Mouse (Mus musculus): ENCODE measurements around the gene Ppp1r35. TPM values are rescaled to one million over a fixed set of nuclear protein-coding genes. Genes with fewer than 3 reads are reported as not detected.

Gene Ppp1r35
- total RNA-seq, 1 experiment from 2014 or later: 61.5 TPM

- no peak for ATAC-seq (replicated peaks in 1 of 2; ENCODE audit: insufficient read depth in 1 of 2, low FRiP score in 2 of 2, low TSS enrichment in 1 of 2, low read depth in 1 of 2, poor library complexity in 2 of 2, severe bottlenecking in 2 of 2)
Observed at GRCm38 (mm10) chr5:137772755-137773154, 5.9 kb upstream of the Ppp1r35 start.

GRCm38 (mm10) chr5:137775587-137776290 lies 2.9 kb upstream of the Ppp1r35 start:
- ATAC-seq (replicated peaks in 1 of 2; ENCODE audit: insufficient read depth in 1 of 2, low FRiP score in 2 of 2, low TSS enrichment in 1 of 2, low read depth in 1 of 2, poor library complexity in 2 of 2, severe bottlenecking in 2 of 2): no peak

- ATAC-seq (replicated peaks in 1 of 2; ENCODE audit: insufficient read depth in 1 of 2, low FRiP score in 2 of 2, low TSS enrichment in 1 of 2, low read depth in 1 of 2, poor library complexity in 2 of 2, severe bottlenecking in 2 of 2): peak; percentile 63 to 68
Observed at GRCm38 (mm10) chr5:137776408-137776918, 2.2 kb upstream of the Ppp1r35 start.

- no peak for ATAC-seq (replicated peaks in 1 of 2; ENCODE audit: insufficient read depth in 1 of 2, low FRiP score in 2 of 2, low TSS enrichment in 1 of 2, low read depth in 1 of 2, poor library complexity in 2 of 2, severe bottlenecking in 2 of 2)
Observed at GRCm38 (mm10) chr5:137777267-137777845, 1.3 kb upstream of the Ppp1r35 start.

DNA sequence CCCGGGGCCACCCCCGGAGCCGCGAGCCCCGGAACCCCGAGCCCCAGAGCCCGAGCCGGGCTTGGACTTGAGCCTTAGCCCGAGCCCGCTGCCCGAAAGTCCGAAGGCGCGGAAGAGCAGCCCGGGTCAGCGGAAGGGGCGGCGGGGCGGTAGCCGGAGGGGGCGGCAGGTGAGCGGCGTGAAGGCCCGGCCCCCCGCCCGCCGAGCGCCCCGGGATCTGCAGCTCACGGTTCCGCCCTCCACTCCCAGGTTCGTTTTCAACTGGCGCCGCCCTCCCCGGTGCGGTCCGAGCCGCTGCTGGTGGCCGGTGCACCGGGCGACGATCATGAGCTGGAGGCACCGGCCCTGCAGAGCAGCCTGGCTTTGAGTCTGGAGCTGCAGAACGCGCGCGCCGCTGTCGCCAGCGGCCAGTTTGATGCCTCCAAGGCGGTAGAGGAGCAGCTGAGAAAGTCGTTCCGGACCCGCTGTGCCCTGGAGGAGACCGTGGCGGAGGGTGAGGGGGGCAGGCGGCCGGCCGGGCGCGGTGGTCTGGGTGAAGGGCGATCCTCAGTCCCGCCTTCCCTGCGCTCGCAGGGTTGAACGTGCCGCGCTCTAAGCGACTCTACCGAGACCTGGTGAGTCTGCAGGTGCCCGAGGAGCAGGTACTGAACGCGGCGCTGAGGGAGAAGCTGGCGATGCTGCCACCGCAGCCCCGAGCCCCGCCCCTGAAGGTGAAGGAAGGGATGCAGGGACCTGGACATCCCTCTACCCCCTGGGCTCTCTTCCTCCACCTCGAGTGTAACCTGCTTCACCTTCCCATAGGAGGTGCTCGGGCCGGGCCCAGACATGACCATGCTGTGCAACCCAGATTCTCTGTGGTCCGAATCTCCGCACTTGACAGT lies 644 bp downstream of the Ppp1r35 start:
- no peak for ATAC-seq (replicated peaks in 1 of 2; ENCODE audit: insufficient read depth in 1 of 2, low FRiP score in 2 of 2, low TSS enrichment in 1 of 2, low read depth in 1 of 2, poor library complexity in 2 of 2, severe bottlenecking in 2 of 2)

- no peak for ATAC-seq (replicated peaks in 1 of 2; ENCODE audit: insufficient read depth in 1 of 2, low FRiP score in 2 of 2, low TSS enrichment in 1 of 2, low read depth in 1 of 2, poor library complexity in 2 of 2, severe bottlenecking in 2 of 2)
Observed at GRCm38 (mm10) chr5:137781661-137782060, 3.0 kb downstream of the Ppp1r35 start.

DNA sequence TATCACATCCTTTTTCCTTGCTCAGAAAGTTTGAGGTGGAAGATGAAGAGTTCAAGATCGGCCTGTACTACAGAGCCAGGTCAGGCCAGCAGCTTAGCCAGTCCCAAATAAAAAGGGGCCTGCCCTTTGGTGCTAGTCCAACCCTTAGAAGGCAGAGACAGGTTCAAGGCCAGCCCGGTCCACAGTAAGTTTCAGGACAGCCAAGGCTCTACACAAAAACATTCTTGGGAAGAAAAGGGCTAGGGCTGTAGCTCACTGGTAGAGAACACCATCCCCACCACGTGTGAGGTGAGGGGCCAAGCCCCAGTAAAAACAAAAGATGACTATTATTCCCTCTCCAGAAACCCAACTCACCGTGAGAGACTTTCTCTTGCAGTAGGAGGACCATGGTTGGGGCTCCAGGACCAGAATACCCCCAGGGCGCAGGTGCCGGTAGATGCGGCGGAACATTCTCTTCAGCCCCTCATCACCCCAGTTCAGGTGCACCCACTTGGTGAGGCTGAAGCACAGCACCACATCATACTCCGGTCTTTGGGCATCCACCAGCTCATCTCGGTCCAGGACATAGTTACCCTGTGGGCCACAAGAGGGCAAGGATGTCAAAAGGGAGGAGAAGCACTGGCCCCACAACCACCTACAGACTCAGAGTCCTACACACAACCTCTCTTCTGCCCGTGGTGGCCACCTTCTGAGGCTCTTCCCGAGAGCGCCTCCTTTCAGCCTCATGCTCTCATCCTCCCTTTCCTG lies 4.3 kb downstream of the Ppp1r35 start:
- ATAC-seq (replicated peaks in 1 of 2; ENCODE audit: insufficient read depth in 1 of 2, low FRiP score in 2 of 2, low TSS enrichment in 1 of 2, low read depth in 1 of 2, poor library complexity in 2 of 2, severe bottlenecking in 2 of 2): no peak

GRCm38 (mm10) chr5:137783901-137784540 lies 5.4 kb downstream of the Ppp1r35 start:
- no peak for ATAC-seq (replicated peaks in 1 of 2; ENCODE audit: insufficient read depth in 1 of 2, low FRiP score in 2 of 2, low TSS enrichment in 1 of 2, low read depth in 1 of 2, poor library complexity in 2 of 2, severe bottlenecking in 2 of 2)

- no peak for ATAC-seq (replicated peaks in 1 of 2; ENCODE audit: insufficient read depth in 1 of 2, low FRiP score in 2 of 2, low TSS enrichment in 1 of 2, low read depth in 1 of 2, poor library complexity in 2 of 2, severe bottlenecking in 2 of 2)
Observed at GRCm38 (mm10) chr5:137784546-137784945, 5.9 kb downstream of the Ppp1r35 start.

- ATAC-seq (replicated peaks in 1 of 2; ENCODE audit: insufficient read depth in 1 of 2, low FRiP score in 2 of 2, low TSS enrichment in 1 of 2, low read depth in 1 of 2, poor library complexity in 2 of 2, severe bottlenecking in 2 of 2): no peak
Observed at GRCm38 (mm10) chr5:137785164-137786031, 6.7 kb downstream of the Ppp1r35 start.

- ATAC-seq (replicated peaks in 1 of 2; ENCODE audit: insufficient read depth in 1 of 2, low FRiP score in 2 of 2, low TSS enrichment in 1 of 2, low read depth in 1 of 2, poor library complexity in 2 of 2, severe bottlenecking in 2 of 2): peak; percentile 74 to 77
Observed at GRCm38 (mm10) chr5:137786109-137786942, 7.7 kb downstream of the Ppp1r35 start.

DNA sequence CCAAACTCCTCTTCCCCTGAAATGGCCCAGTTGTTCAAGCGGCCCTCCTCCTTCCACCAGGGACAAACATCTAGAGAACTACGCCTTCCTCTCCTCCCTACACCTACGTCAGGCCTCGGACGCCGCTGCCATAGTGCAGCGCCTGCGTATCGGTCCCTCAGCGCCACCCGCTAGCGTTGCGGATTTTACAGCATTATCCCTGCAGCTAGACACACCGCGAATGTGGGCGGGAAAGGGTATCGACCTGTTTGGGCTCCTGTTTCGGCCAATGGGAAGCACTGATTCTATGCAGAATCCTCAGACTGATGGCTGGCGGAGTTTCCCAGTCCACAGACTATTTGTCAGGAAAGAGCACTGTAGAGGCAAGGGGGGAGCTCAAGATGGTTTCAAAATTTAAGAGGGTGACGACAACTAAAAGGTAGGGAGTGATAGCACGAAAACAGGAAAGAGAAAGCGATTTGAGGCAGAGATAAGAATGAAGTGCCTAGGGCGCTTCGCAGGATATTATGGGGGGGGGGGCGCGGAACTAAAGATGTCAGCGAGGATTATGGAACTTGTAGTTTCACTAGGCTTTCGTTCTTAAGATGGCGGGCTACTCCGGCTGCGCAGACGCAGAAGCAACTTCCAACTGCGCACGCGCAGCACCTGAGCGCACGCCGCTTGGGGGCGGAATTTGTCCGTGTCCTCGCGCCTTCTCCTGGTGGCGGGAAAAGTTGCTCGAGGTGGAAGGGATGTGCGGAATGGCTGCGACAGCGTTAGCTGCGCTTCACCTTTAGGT lies 8.7 kb downstream of the Ppp1r35 start, which contains the start of the genes Mepce and Zcwpw1:
Gene Mepce (minus strand): TSS at position 505 of the 778 bp plus-strand sequence.
Gene Zcwpw1 (plus strand): TSS at position 648 of the 778 bp plus-strand sequence.
- ATAC-seq (replicated peaks in 1 of 2; ENCODE audit: insufficient read depth in 1 of 2, low FRiP score in 2 of 2, low TSS enrichment in 1 of 2, low read depth in 1 of 2, poor library complexity in 2 of 2, severe bottlenecking in 2 of 2): peak; percentile 52 to 54

GRCm38 (mm10) chr5:137788171-137788570 lies 9.5 kb downstream of the Ppp1r35 start:
- ATAC-seq (replicated peaks in 1 of 2; ENCODE audit: insufficient read depth in 1 of 2, low FRiP score in 2 of 2, low TSS enrichment in 1 of 2, low read depth in 1 of 2, poor library complexity in 2 of 2, severe bottlenecking in 2 of 2): no peak

DNA sequence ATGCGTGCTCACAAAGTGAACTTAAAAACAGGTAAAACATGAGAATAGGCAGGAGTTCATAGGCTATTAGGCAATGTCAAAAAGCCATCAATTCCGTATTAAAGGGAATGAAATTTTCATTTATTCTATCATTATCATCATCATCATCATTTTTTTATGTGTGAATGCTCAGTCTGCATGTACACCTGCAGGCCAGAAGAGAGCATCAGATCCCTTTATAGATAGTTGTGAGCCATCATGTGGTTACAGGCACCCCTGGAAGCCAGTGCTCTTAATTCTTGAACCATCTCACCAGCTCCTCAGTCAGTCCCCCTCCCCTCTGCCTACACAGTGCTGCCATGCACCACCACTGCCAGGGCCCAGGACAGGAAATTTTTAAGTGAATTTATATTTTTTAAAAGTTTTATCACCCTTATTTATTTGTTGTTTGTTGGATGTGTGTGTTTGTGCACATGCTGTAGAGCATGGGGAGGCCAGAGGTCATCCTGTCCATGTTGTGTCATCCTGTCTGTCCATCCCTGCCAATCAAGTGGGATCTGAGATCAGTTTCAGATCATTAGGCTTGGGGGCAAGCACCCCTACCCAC lies 10.4 kb downstream of the Ppp1r35 start:
- no peak for ATAC-seq (replicated peaks in 1 of 2; ENCODE audit: insufficient read depth in 1 of 2, low FRiP score in 2 of 2, low TSS enrichment in 1 of 2, low read depth in 1 of 2, poor library complexity in 2 of 2, severe bottlenecking in 2 of 2)

Data from hematopoietic stem cell, adult 5-6 weeks (primary cell).